Mouse (Mus musculus): ENCODE measurements at regions not wholly inside any gene's neighbourhood (a gene's known extent, or its start where the extent isn't known, plus 50 kb on each side); places are given as distances from the start of the nearest gene placed in this dataset.
A peak's percentile ranks its signal among the peaks of the same experiment; 100 is the strongest.

DNA sequence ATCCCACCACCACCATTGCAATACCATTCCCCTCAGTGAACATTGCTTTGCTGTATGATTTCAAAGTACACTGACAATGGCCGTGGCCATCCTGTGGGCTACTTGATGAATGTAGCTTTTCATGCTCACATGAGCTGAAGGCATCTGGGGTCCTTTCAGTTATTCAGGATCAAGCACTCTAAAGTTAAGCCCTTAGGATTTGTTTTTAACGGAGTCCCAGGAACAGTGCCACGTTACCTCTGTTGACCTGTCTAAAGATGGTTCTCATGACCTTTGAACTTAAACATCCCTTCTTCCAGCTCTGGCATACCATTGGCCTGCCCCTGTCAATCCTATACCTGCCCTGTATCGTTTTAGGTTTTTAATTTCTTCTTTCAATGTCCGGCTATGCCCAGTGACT is 251.7 kb upstream of the Sall1 start:
- Histone ChIP-seq H3K4me3 (no peak overlapping the region), H3K4me1 (replicated peaks) (no peaks in the 10 kb centered on the region), H3K9me3 (no peaks in the 10 kb centered on the region), H3K27ac (no peak overlapping the region), H3K27me3 (no peaks in the 10 kb centered on the region), H3K4me2 (no peak overlapping the region), H3K9ac (no peak overlapping the region), H3K36me3 (no peaks in the 10 kb centered on the region)
- ATAC-seq (ENCODE audit: low FRiP score), result no peak
- WGBS, result 45% methylated on average over 5 of the region's 5 CpGs

DNA sequence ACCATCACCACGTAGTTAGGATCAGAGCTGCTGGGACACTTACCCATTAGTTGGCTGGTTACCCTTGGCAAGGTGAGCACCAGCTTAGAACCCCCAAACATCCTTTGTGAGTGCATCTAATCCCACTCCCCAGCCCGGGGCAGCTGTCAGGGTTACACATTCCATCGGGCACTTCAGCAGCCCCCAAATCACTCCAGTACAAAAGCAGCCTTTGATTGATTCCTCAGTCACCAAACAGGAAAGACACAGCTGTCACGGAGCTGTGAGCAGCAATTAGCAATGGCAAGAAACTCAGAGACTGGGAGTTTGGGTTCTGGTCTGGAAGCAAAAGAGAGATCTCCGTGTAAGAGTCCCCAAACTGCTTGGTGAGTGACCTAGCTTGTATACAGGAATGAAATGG is 245.1 kb upstream of the Sall1 start:
- ATAC-seq (ENCODE audit: low FRiP score), result no peak
- no peaks in the 10 kb centered on the region for H3K36me3 ChIP-seq

DNA sequence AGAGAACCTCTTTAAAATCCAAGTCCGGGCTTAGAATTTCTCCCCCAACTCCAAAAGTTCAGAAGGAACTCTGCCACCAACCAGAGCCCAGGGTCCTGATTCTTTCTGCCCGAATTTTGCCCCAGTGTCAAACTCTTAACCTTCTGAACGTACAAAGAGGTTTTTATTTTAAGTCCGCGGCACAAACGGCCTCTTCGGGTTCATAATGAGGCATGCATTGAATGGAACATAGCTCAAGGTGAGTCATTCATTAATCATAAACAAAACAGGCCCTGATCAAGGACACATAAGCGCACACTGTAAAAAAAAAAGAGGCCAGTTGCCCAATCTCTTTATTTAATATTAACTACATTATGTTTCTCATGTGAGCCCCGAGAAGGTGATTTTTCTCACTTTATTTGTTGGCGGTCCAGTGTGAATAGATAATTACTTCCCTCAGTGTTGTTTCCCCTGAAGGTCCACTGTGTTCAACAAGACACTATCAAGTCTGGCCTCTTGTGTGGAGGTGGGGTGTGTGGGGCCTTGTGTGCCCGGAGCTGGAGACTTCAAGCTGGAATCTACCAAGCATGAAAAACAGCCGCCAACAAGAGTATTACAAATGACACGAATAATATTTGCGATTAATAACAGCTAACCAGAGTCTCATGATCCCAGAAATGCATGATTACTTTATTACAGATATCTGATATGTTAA is 241.1 kb upstream of the Sall1 start:
- Histone ChIP-seq H3K27ac (no peak overlapping the region), H3K9me3 (0 out of 2 replicates have a peak, but pooled peaks cover 4% of the 10 kb centered on the region), H3K27me3 (peaks cover 11% of the 10 kb centered on the region; the same call in 1 of the 2 replicates), H3K4me3 (no peak overlapping the region), H3K9ac (no peak overlapping the region), H3K36me3 (no peaks in the 10 kb centered on the region), H3K4me1 (replicated peaks) (peaks cover 10% of the 10 kb centered on the region), H3K4me2 (no peak overlapping the region)
- WGBS, result 82% methylated on average over 14 of the region's 14 CpGs
- ATAC-seq (ENCODE audit: low FRiP score), result no peak

More for the DNA sequence above, 245.1 kb upstream of the Sall1 start:
- Histone ChIP-seq H3K4me3 (no peak overlapping the region), H3K9me3 (0 out of 2 replicates have a peak, but pooled peaks cover 4% of the 10 kb centered on the region), H3K4me2 (no peak overlapping the region), H3K9ac (no peak overlapping the region), H3K27me3 (peaks cover 11% of the 10 kb centered on the region; the same call in 1 of the 2 replicates), H3K27ac (no peak overlapping the region), H3K4me1 (replicated peaks) (peaks cover 10% of the 10 kb centered on the region)
- 5% methylated on average over 5 of the region's 5 CpGs for WGBS

DNA sequence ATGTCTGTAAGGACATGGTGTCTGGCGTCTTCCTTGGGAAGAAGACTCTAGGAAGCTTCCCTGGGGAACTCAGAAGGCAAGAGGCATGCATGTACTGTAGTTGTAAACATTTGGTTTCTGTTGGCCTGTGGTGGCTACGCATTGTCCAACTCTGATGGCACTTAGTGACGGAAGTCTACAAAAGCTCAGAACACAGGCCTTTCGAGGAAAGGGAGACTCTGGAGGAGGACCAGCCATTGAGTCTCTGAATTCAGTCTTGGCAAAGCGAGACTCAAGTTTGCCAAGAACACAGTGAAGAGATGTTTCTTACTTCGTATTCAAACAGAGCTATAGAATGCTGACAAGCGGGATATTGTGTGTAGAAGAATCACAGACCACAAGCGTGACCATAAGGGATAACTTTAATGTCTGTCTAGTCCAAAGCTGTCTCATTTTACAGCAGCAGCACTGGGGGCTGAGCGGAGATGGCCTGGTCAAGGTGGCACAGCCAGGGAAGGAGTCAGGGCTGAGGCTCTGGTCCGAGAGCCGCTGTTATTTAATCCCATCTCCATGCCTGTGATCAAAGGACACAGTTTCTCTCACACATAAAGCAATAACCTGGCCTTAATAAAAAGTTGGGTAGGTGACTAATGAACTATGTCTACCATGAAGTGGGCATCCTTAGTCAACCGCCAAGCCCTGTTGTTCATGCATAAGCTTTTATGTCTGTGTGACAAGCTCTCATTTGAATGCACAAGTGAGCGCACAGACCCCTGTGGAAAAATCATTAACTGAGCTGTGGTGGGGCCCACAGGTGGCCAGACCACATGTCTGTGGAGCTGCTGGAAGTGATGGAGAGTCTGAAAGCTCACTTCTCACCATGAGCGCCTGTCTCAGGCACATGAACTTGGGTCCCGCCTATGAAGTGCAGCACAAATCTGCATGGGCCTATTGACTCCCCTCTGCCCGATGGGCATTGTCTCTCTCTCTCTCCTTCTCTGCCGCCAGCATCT is 239.4 kb upstream of the Sall1 start:
- WGBS, result 82% methylated on average over 17 of the region's 17 CpGs
- ATAC-seq (ENCODE audit: low FRiP score), result no peak
- no peak overlapping the region for H3K4me2 ChIP-seq
- H3K27ac ChIP-seq, result no peak overlapping the region
- H3K9ac ChIP-seq, result no peak overlapping the region
- no peaks in the 10 kb centered on the region for H3K36me3 ChIP-seq
- 0 out of 2 replicates have a peak, but pooled peaks cover under 1% of the 10 kb centered on the region for H3K4me1 ChIP-seq (replicated peaks)
- H3K27me3 ChIP-seq, result no peaks in the 10 kb centered on the region
- H3K9me3 ChIP-seq, result 0 out of 2 replicates have a peak, but pooled peaks cover 4% of the 10 kb centered on the region
- H3K4me3 ChIP-seq, result no peak overlapping the region

DNA sequence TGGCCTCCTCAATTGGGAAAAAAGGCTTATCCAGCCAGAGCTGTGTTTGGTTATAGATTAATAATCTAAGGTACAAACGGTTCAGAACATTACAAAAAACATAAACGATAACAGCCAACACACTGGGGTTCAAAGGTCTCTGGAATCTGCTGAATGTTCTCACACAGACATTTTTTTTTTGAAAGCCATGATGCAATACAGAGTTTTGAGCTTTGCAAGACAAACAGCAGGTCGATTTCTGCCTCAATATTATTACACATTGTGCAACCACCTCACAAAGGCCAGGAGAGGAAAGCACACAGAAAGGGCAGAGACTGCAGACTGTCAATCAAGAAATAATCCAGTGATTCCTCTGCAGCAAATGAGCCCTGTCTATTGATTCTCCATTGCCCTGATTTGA is 235.9 kb upstream of the Sall1 start:
- no peak for ATAC-seq (ENCODE audit: low FRiP score)
- WGBS, result 82% methylated on average over 3 of the region's 3 CpGs
- no peak overlapping the region for H3K4me2 ChIP-seq
- no peak overlapping the region for H3K9ac ChIP-seq
- H3K9me3 ChIP-seq, result no peaks in the 10 kb centered on the region
- H3K36me3 ChIP-seq, result no peaks in the 10 kb centered on the region
- no peak overlapping the region for H3K4me3 ChIP-seq
- 0 out of 2 replicates have a peak, but pooled peaks cover 3% of the 10 kb centered on the region for H3K27me3 ChIP-seq
- H3K4me1 ChIP-seq (replicated peaks), result no peaks in the 10 kb centered on the region
- H3K27ac ChIP-seq, result no peak overlapping the region

DNA sequence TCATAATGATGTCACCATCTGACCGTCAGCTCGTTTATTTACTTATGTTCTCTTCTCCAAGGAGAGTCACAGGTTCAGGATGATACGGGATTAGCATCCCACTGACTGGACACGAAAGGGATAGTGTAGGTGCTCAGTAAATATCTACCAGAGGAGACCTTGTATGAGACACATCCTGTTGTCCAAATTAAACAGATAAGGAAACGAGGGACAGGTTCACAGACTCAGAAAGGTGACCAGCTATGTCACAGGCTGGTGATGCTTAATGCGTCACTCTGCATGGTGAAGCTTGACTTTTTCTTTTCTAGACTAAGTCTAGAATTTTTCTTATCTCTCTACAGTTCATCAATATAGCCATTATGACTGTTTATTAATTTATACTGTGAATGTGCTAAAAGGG is 235.2 kb upstream of the Sall1 start:
- 91% methylated on average over 6 of the region's 6 CpGs for WGBS
- no peak for ATAC-seq (ENCODE audit: low FRiP score)
- H3K27ac ChIP-seq, result no peak overlapping the region

DNA sequence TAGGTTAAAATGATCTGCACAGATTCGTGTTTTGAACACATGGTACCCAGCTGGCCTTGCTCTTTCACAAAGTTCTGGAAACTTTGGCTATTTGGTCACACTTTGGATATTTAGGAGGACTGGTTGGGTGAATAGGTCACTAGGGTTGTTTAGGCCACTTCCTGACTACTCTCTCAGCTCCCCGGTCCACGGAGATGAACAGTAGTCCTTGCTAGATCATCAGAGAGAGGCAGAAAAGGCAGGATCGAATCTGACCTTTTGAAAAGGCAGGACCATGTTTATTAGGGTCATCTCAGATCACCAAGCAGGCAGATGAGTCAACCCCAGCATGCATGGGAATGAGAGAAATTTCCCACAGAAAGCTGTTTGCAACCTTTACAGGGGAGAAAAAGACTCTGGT is 229.3 kb upstream of the Sall1 start:
- Histone ChIP-seq H3K27me3 (peaks cover 24% of the 10 kb centered on the region; the same call in 1 of the 2 replicates), H3K27ac (no peak overlapping the region), H3K4me2 (no peak overlapping the region)

More for the DNA sequence above, 235.2 kb upstream of the Sall1 start:
- H3K4me2 ChIP-seq, result no peak overlapping the region
- no peaks in the 10 kb centered on the region for H3K36me3 ChIP-seq
- H3K27me3 ChIP-seq, result 0 out of 2 replicates have a peak, but pooled peaks cover 9% of the 10 kb centered on the region
- H3K4me3 ChIP-seq, result no peak overlapping the region
- no peaks in the 10 kb centered on the region for H3K4me1 ChIP-seq (replicated peaks)
- no peaks in the 10 kb centered on the region for H3K9me3 ChIP-seq
- H3K9ac ChIP-seq, result no peak overlapping the region

DNA sequence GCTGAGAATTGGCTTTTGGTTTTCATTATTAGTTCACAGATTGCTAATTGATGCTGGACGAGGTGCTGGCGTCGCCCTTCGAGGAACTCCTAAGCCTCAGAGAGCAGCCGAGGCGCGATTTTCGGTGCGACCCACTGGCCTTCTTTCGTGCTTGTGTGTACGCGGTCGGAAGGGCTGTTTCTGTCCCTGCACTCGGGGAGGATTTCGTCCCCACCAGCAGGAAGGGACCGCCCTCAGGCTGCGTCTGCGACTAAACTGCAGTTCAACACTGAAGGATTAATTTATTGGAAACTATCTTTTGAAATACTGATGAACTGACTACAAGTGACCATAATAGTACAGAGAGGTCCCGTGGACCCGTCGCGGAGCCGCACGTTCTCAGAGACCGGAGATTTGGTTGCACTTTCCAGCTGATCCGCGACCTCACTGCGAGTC is 228.4 kb upstream of the Sall1 start:
- H3K9ac ChIP-seq, result peak overlapping the region; percentile 63
- H3K27me3 ChIP-seq, result peaks cover 24% of the 10 kb centered on the region; the same call in 1 of the 2 replicates
- under 1% methylated on average over 28 of the region's 28 CpGs for WGBS
- ATAC-seq (ENCODE audit: low FRiP score), result no peak
- H3K4me1 ChIP-seq (replicated peaks), result peaks cover 22% of the 10 kb centered on the region
- 0 out of 2 replicates have a peak overlapping the region, but pooled peaks have one; percentile 62 for H3K27ac ChIP-seq
- H3K9me3 ChIP-seq, result no peaks in the 10 kb centered on the region
- peak overlapping the region; percentile 39 for H3K4me3 ChIP-seq
- H3K36me3 ChIP-seq, result no peaks in the 10 kb centered on the region
- H3K4me2 ChIP-seq, result peak overlapping the region; percentile 63

More for the DNA sequence above, 229.3 kb upstream of the Sall1 start:
- H3K9me3 ChIP-seq, result no peaks in the 10 kb centered on the region
- peaks cover 22% of the 10 kb centered on the region for H3K4me1 ChIP-seq (replicated peaks)
- H3K9ac ChIP-seq, result no peak overlapping the region
- H3K36me3 ChIP-seq, result no peaks in the 10 kb centered on the region
- no peak for ATAC-seq (ENCODE audit: low FRiP score)
- H3K4me3 ChIP-seq, result no peak overlapping the region
- 55% methylated on average over 4 of the region's 4 CpGs for WGBS

DNA sequence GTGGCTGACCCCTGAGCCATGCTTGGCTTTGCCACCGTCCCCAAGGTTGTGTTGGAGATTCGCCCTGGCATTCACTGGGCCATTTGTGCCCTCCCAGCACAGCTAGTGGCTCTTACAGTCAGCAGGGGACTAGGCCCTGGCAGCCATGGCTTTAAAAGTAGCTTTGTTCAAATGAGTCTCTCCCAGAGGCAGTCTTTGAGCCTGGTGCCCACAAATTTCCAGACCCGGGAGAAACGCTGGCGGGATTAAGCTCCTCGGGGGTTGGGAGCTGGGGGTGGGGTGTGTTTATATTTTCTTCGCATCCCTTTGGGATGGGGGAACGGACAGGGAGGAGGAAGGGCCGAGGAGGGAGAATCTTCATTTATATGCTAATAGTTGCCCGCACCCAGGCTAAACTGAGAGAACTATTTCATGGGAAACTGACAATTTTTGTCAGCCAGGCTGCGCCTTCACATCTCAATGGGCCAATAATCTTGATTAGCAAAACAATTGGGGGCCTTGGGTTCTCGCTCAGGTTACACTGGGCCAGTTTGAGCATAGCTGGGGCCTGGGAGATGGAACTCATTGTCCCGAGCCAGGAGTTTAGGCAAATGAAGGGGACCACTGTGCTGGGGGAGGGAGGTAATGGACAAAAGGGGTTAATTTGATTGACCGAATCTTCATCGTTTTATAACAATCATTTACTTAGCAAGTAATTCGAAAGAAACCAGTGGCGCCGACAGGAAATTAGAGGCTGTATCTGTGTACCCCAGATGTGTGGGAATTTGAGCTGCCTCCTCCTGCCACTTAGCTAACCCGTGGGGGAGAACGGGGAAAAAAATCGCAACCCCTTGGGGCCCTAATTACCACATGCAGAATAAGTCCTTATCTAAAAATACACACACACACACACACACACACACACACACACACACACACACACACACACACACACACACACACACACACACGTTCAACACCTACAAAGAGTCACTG is 227.7 kb upstream of the Sall1 start:
- peak; percentile 81 for ATAC-seq (ENCODE audit: low FRiP score)
- Histone ChIP-seq H3K27ac (peak overlapping the region; percentile 62), H3K9ac (peak overlapping the region; percentile 63), H3K4me1 (replicated peaks) (peaks cover 22% of the 10 kb centered on the region), H3K36me3 (no peaks in the 10 kb centered on the region), H3K4me2 (peak overlapping the region; percentile 63), H3K4me3 (peak overlapping the region; percentile 39), H3K27me3 (peaks cover 24% of the 10 kb centered on the region; the same call in 1 of the 2 replicates), H3K9me3 (no peaks in the 10 kb centered on the region)
- 2% methylated on average over 22 of the region's 22 CpGs for WGBS

DNA sequence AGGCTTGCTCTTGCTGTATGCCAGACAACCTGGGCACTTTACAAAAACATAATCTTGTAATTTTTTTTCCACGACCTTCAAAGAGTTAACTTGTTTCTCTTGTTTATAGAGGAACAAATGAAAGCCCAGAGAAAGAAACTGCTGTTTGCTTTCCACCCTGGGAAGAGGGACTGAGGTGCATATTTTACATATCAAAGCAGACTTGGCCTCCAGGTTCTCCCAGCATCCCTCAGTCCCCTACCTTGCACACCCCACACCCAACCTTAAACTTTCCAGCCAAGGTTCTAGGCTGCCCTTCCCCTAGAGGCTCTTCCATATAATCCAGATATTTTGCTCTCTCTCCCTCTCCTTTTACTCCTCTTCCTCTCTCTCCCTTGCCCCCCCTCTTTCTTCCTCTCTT is 226.0 kb upstream of the Sall1 start:
- Histone ChIP-seq H3K9me3 (peaks cover 9% of the 10 kb centered on the region), H3K36me3 (no peaks in the 10 kb centered on the region), H3K9ac (no peak overlapping the region), H3K4me1 (replicated peaks) (peaks cover 22% of the 10 kb centered on the region), H3K4me3 (no peak overlapping the region), H3K27me3 (peaks cover 20% of the 10 kb centered on the region; the same call in 1 of the 2 replicates), H3K4me2 (no peak overlapping the region), H3K27ac (no peak overlapping the region)
- no peak for ATAC-seq (ENCODE audit: low FRiP score)
- WGBS, result 25% methylated on average over 1 of the region's 1 CpGs

DNA sequence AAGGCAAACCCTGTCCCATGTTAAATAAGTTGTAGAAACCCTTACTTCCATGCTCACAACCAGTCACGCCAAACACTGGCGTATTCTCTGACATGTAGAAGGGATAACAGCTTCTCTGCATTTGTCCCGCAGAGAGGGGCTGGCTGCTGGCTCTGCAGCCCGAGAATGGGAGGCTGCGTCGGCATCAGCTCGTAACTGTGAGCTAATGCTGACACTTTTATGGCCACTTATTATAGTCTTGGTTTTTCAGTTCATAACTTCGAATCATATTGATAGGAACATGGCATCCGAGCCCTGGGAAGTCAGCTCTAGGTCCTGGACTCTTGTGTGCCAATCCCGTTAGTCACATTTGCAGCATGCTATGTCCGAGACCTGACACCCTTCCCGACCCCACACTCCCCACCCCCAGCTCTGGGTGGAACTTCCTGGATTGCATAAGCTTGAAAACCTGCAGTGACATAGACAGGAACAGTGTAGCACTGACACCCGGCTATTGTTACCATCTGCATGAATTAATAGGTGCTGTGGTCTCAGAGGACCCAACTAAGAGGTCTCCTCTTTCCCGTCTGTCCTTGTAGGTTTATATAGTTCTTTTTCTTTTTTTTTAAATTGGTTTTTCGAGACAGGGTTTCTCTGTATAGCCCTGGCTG is 217.3 kb upstream of the Sall1 start:
- Histone ChIP-seq H3K27ac (no peak overlapping the region), H3K27me3 (peaks cover 7% of the 10 kb centered on the region), H3K4me2 (no peak overlapping the region), H3K36me3 (no peaks in the 10 kb centered on the region), H3K4me3 (no peak overlapping the region), H3K9ac (no peak overlapping the region), H3K4me1 (replicated peaks) (no peaks in the 10 kb centered on the region), H3K9me3 (peaks cover 14% of the 10 kb centered on the region)
- 83% methylated on average over 15 of the region's 15 CpGs for WGBS
- ATAC-seq (ENCODE audit: low FRiP score), result no peak
